Mouse (Mus musculus) CH12.LX (cell line): ENCODE data around the gene Stau1. TPM values are rescaled to one million over a fixed set of nuclear protein-coding genes. Genes with fewer than 3 reads are reported as not detected.
A peak's percentile ranks its signal among the peaks of the same experiment; 100 is the strongest.

ENCODE experiments used
- DNase-seq: peaks from one replicate; pipeline ENCODE4 v3.0.0-alpha.2; 2013; ENCODE audit errors: extremely low read depth
- H3K27ac ChIP-seq: 2 replicates; pipeline ENCODE4 v1.5.1; 2012; ENCODE audit warnings: low read depth, mild to moderate bottlenecking, control low read depth, moderate library complexity; ENCODE audit not compliant: insufficient read depth
- H3K27me3 ChIP-seq: replicated peaks from 2 replicates; pipeline ENCODE3; 2012; ENCODE audit warnings: inconsistent platforms
- H3K36me3 ChIP-seq, 2 experiments: replicated peaks in 1 of 2; 2 replicates each; pipeline versions ENCODE3 to v1.6.1; 2012; ENCODE audit warnings: inconsistent platforms in 1 of 2, low read length in 1 of 2, mild to moderate bottlenecking in 1 of 2, mixed read lengths in 1 of 2, moderate library complexity in 1 of 2; ENCODE audit not compliant: control insufficient read depth in 1 of 2, insufficient read depth in 1 of 2
- H3K4me1 ChIP-seq, 2 experiments: 2 replicates each; pipeline ENCODE4 v1.6.1; 2012; ENCODE audit warnings: inconsistent platforms in 1 of 2, moderate library complexity in 1 of 2; ENCODE audit not compliant: insufficient read depth in 2 of 2, control insufficient read depth in 1 of 2
- H3K4me2 ChIP-seq: 2 replicates; pipeline ENCODE4 v1.6.1; 2012; ENCODE audit warnings: low read depth, mild to moderate bottlenecking, control low read depth; ENCODE audit not compliant: poor library complexity, insufficient read depth, severe bottlenecking
- H3K4me3 ChIP-seq, 3 experiments: fragments of 150-350 bp in 1 of 3; sonication (generic) in 1 of 3; replicated peaks in 1 of 3; 2 replicates each; pipeline versions ENCODE3 to v1.5.1; 2011 to 2012; ENCODE audit warnings: low read depth in 2 of 3, low read length in 2 of 3, mild to moderate bottlenecking in 2 of 3, moderate library complexity in 2 of 3, control low read depth in 1 of 3, improper control_type of control experiment in 1 of 3, inconsistent platforms in 1 of 3, mixed read lengths in 1 of 3; ENCODE audit not compliant: poor library complexity in 1 of 3
- H3K79me2 ChIP-seq: replicated peaks from 2 replicates; pipeline ENCODE4 v1.6.1; 2012; ENCODE audit warnings: mild to moderate bottlenecking, moderate library complexity; ENCODE audit not compliant: control insufficient read depth, poor library complexity, insufficient read depth, severe bottlenecking; ENCODE audit errors: extremely low read depth
- H3K9ac ChIP-seq: 2 replicates; pipeline ENCODE4 v1.6.1; 2012; ENCODE audit warnings: low read depth, mild to moderate bottlenecking, control low read depth, moderate library complexity; ENCODE audit not compliant: insufficient read depth
- H3K9me3 ChIP-seq: replicated peaks from 2 replicates; pipeline ENCODE3; 2012; ENCODE audit warnings: low read length, inconsistent platforms, mixed read lengths
- CHD2 ChIP-seq: IDR thresholded peaks from 2 replicates; pipeline ENCODE4 v1.6.1; 2011; ENCODE audit warnings: low read length, improper control_type of control experiment
- CTCF ChIP-seq, 2 experiments: IDR thresholded peaks in 1 of 2; conservative IDR thresholded peaks in 1 of 2; 2 replicates each; pipeline ENCODE4 v1.5.1; 2011 to 2012; ENCODE audit warnings: low read depth in 2 of 2, low read length in 2 of 2, improper control_type of control experiment in 1 of 2, inconsistent platforms in 1 of 2, mild to moderate bottlenecking in 1 of 2, moderate library complexity in 1 of 2
- E2F4 ChIP-seq: IDR thresholded peaks from 2 replicates; pipeline ENCODE4 v1.6.1; 2011; ENCODE audit warnings: low read depth, low read length, improper control_type of control experiment; ENCODE audit not compliant: insufficient replicate concordance
- ELF1 ChIP-seq: IDR thresholded peaks from 2 replicates; pipeline ENCODE4 v1.6.1; 2014; ENCODE audit warnings: low read depth, mild to moderate bottlenecking, inconsistent platforms, low read length, improper control_type of control experiment
- EP300 ChIP-seq: IDR thresholded peaks from 2 replicates; pipeline ENCODE4 v1.6.1; 2011; ENCODE audit warnings: low read length, improper control_type of control experiment
- ETS1 ChIP-seq: conservative IDR thresholded peaks from 2 replicates; pipeline ENCODE4 v1.6.1; 2012; ENCODE audit warnings: low read depth, mild to moderate bottlenecking, inconsistent platforms, low read length, improper control_type of control experiment, moderate library complexity
- HCFC1 ChIP-seq: IDR thresholded peaks from 2 replicates; pipeline ENCODE4 v1.6.1; 2012; ENCODE audit warnings: low read depth, mild to moderate bottlenecking, inconsistent platforms, low read length, improper control_type of control experiment
- IRF4 ChIP-seq: IDR thresholded peaks from 2 replicates; pipeline ENCODE4 v1.6.1; 2014; ENCODE audit warnings: low read depth, mild to moderate bottlenecking, inconsistent platforms, low read length, improper control_type of control experiment
- JUN ChIP-seq: IDR thresholded peaks from 2 replicates; pipeline ENCODE4 v1.6.1; 2011; ENCODE audit warnings: low read depth, mild to moderate bottlenecking, low read length, improper control_type of control experiment, moderate library complexity; ENCODE audit not compliant: insufficient read depth
- JUND ChIP-seq: conservative IDR thresholded peaks from 2 replicates; pipeline ENCODE4 v1.6.1; 2011; ENCODE audit warnings: low read depth, low read length, improper control_type of control experiment
- KAT2A ChIP-seq: IDR thresholded peaks from 2 replicates; pipeline ENCODE4 v1.6.1; 2012; ENCODE audit warnings: low read length, improper control_type of control experiment, inconsistent platforms; ENCODE audit not compliant: insufficient replicate concordance
- MAX ChIP-seq: IDR thresholded peaks from 2 replicates; pipeline ENCODE4 v1.6.1; 2011; ENCODE audit warnings: low read length, improper control_type of control experiment
- MAZ ChIP-seq: IDR thresholded peaks from 2 replicates; pipeline ENCODE4 v1.6.1; 2012; ENCODE audit warnings: low read depth, mild to moderate bottlenecking, inconsistent platforms, low read length, improper control_type of control experiment, moderate library complexity
- MYC ChIP-seq: IDR thresholded peaks from 2 replicates; pipeline ENCODE4 v1.6.1; 2011; ENCODE audit warnings: low read depth, mild to moderate bottlenecking, improper control_type of control experiment, low read length
- NELFE ChIP-seq: IDR thresholded peaks from 2 replicates; pipeline ENCODE4 v1.6.1; 2011; ENCODE audit warnings: low read depth, low read length, improper control_type of control experiment
- NRF1 ChIP-seq: IDR thresholded peaks from 2 replicates; pipeline ENCODE4 v1.6.1; 2014; ENCODE audit warnings: low read depth, mild to moderate bottlenecking, inconsistent platforms, low read length, improper control_type of control experiment, moderate library complexity
- PAX5 ChIP-seq: IDR thresholded peaks from 2 replicates; pipeline ENCODE4 v1.6.1; 2012; ENCODE audit warnings: low read length, inconsistent platforms, mixed read lengths
- POLR2A ChIP-seq: IDR thresholded peaks from 2 replicates; pipeline ENCODE4 v1.6.1; 2011; ENCODE audit warnings: low read depth, mild to moderate bottlenecking, improper control_type of control experiment, low read length
- POLR2AphosphoS2 ChIP-seq: IDR thresholded peaks from 2 replicates; pipeline ENCODE4 v1.6.1; 2011; ENCODE audit warnings: low read depth, low read length, improper control_type of control experiment
- RAD21 ChIP-seq: IDR thresholded peaks from 2 replicates; pipeline ENCODE4 v1.6.1; 2011; ENCODE audit warnings: low read depth, mild to moderate bottlenecking, low read length, improper control_type of control experiment, moderate library complexity
- SIN3A ChIP-seq: IDR thresholded peaks from 2 replicates; pipeline ENCODE4 v1.6.1; 2012; ENCODE audit warnings: low read length, improper control_type of control experiment, inconsistent platforms
- SMC3 ChIP-seq: IDR thresholded peaks from 2 replicates; pipeline ENCODE4 v1.6.1; 2011; ENCODE audit warnings: low read depth, low read length, improper control_type of control experiment
- UBTF ChIP-seq: IDR thresholded peaks from 2 replicates; pipeline ENCODE4 v1.6.1; 2012; ENCODE audit warnings: low read depth, mild to moderate bottlenecking, inconsistent platforms, low read length, improper control_type of control experiment, moderate library complexity
- ZC3H11A ChIP-seq: IDR thresholded peaks from 2 replicates; pipeline ENCODE4 v1.6.1; 2012; ENCODE audit warnings: low read depth, mild to moderate bottlenecking, inconsistent platforms, low read length, improper control_type of control experiment
- ZKSCAN1 ChIP-seq: IDR thresholded peaks from 2 replicates; pipeline ENCODE4 v1.6.1; 2012; ENCODE audit warnings: low read depth, inconsistent platforms, low read length, improper control_type of control experiment, borderline replicate concordance
- ZMIZ1 ChIP-seq: IDR thresholded peaks from 2 replicates; pipeline ENCODE4 v1.6.1; 2012; ENCODE audit warnings: low read depth, mild to moderate bottlenecking, inconsistent platforms, low read length, improper control_type of control experiment
- dilution Hi-C: fragments of 300-500 bp; cut with MboI; formaldehyde crosslinking; loops from 2 replicates; pipeline ENCODE4 v1.14.3; 2020; ENCODE audit warnings: low sequenced_read_pairs; ENCODE audit not compliant: extremely low pct_unique_long_range_greater_than_20kb, extremely low pct_ligation_motif_present
- in situ Hi-C: fragments of 300-500 bp; cut with MboI; formaldehyde crosslinking; loops from 3 replicates; pipeline ENCODE4 v1.14.3; 2019; ENCODE audit warnings: low sequenced_read_pairs, low pct_ligation_motif_present, low pct_unique_long_range_greater_than_20kb, mixed read lengths
- polyA plus RNA-seq: library from polyadenylated mRNA; unstranded; fragments of >175 nt; gene quantifications from 2 replicates; pipeline ENCODE4 v1.2.1, GENCODE M21; 2012; ENCODE audit warnings: low read depth; ENCODE audit not compliant: insufficient read length
- total RNA-seq, 2 experiments: library from RNA; depleted of rRNA; stranded (reverse); fragments of 300-350 nt in 1 of 2; fragments of >200 nt in 1 of 2; gene quantifications; 2 replicates each; pipeline ENCODE4 v1.2.3; 2012 to 2014

Stau1 gene
- total and polyA plus RNA-seq, 3 experiments: 8.0 to 36.2 (median 10.3) TPM

- TF ChIP-seq ETS1 (peak; percentile 53), MYC (peak; percentile 55), CTCF (conservative IDR thresholded peaks at IDR 0.05 in 1 of 2, IDR thresholded peaks at IDR 0.05 in 1 of 2; ENCODE audit: low read depth in 2 of 2, low read length in 2 of 2) (no peak), ELF1 (peak; percentile 38; the same call in 1 of the 2 replicates), UBTF (peak; percentile 90), SIN3A (peak; percentile 77), NELFE (peak; percentile 97), ZKSCAN1 (no peak), IRF4 (peak; percentile 16; the same call in 1 of the 2 replicates), KAT2A (0 out of 2 replicates have a peak, but pooled peaks have one; percentile 29)
These were observed 90.2 kb downstream of the Stau1 start, which contains the start of gene Cse1l (continued) for GRCm38 (mm10) chr2:166905711-166906522.

DNA sequence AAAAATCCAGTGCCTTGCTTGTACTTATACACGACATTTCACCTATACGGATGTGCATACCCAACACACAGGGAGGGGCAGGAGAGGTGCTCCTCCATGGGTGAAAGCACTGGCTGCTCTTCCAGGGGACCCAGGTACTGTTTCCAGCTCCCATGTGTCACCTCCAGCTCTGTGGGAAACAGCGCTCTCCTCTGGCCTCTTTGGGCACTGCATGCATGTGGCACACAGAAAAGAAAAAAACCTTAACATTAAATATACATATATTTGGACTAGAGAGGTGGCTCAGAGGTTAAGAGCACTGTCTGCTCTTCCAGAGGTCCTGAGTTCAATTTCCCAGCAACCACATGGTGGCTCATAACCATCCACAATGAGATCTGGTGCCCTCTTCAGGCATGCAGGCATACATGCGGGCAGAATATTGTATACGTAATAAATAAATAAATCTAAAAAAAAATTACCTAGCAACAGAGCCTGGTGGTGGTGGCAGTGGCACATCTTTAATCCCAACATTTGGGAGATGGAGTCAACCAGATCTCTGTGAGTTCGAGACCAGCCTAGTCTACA lies 92.3 kb downstream of the Stau1 start:
- dilution Hi-C loops (no loop called here), in situ Hi-C loops (no loop called here)
- no peak for TF ChIP-seq NRF1
- peak in 1 of 2 experiments; percentile 37; a peak in 2 of 4 replicates for TF ChIP-seq CTCF (conservative IDR thresholded peaks at IDR 0.05 in 1 of 2, IDR thresholded peaks at IDR 0.05 in 1 of 2; ENCODE audit: low read depth in 2 of 2, low read length in 2 of 2)
- no peak for TF ChIP-seq JUN
- TF ChIP-seq UBTF: no peak
- Histone ChIP-seq H3K4me3 (no peak overlapping the region), H3K27me3 (no peaks in the 10 kb centered on the region), H3K27ac (no peak overlapping the region), H3K9ac (no peak overlapping the region), H3K4me1 (peaks cover 3 to 25% of the 10 kb centered on the region in 2 experiments; a peak in 3 of 4 replicates), H3K79me2 (peaks cover 24% of the 10 kb centered on the region), H3K9me3 (peaks cover 5% of the 10 kb centered on the region), H3K4me2 (no peak overlapping the region), H3K36me3 (peaks cover 0 to 4% of the 10 kb centered on the region in 2 experiments)
- DNase-seq: no peak

DNA sequence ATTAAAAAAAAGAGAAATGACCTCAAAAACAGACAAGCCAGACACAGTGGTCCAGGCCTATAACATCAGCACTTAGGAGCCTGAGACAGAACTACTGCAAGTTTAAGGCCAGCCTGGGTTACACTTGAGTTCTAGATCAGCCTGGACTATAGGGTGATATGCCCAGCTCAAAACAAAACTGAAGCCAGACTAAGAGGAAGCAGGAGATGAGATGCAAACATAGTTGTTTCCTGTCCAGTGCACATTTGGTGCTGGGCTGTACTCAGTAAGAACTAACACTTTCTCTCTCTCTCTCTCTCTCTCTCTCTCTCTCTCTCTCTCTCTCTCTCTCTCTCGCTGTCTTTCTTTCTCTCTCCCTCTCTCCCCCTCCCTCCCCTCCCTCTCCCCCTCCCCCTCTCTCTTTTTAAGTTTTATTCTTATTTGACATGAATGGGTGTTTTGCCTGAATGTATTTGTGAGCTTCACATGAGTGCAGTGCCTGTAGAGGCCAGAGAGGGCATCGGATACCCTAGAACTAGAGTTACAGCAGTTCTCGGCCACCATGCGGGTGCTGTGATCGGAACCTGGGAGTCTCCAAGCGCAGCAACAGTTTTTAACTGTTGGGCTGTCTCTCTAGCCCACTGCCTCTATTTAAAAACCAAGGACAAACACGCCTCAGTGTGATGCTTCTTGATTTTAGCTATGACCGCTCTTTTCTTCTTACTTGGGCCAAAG lies 95.2 kb downstream of the Stau1 start:
- H3K4me2 ChIP-seq: no peak overlapping the region
- in situ Hi-C loops: no loop called here
- H3K27me3 ChIP-seq: no peaks in the 10 kb centered on the region
- peaks cover 5% of the 10 kb centered on the region for H3K9me3 ChIP-seq
- peaks cover 2 to 23% of the 10 kb centered on the region in 2 experiments; a peak in 2 of 4 replicates for H3K4me1 ChIP-seq
- dilution Hi-C loops: no loop called here
- no peaks in the 10 kb centered on the region for H3K79me2 ChIP-seq
- peaks cover 0 to 13% of the 10 kb centered on the region in 2 experiments for H3K36me3 ChIP-seq
- no peak overlapping the region for H3K4me3 ChIP-seq
- H3K27ac ChIP-seq: no peak overlapping the region
- H3K9ac ChIP-seq: no peak overlapping the region
- DNase-seq: peak; percentile 55
- TF ChIP-seq MAX: no peak
- no peak for TF ChIP-seq CHD2
- TF ChIP-seq POLR2AphosphoS2: no peak
- TF ChIP-seq EP300: peak; percentile 73
- no peak for TF ChIP-seq ZC3H11A
- TF ChIP-seq HCFC1: no peak
- TF ChIP-seq ZMIZ1: no peak
- no peak for TF ChIP-seq NELFE
- TF ChIP-seq UBTF: no peak
- TF ChIP-seq MAZ: no peak
- TF ChIP-seq RAD21: no peak
- TF ChIP-seq SMC3: no peak
- TF ChIP-seq E2F4: no peak
- TF ChIP-seq POLR2A: no peak
- peak; percentile 84 for TF ChIP-seq IRF4
- TF ChIP-seq PAX5: no peak
- TF ChIP-seq JUND: peak; percentile 75
- peak in 1 of 2 experiments; percentile 27; a peak in 1 of 4 replicates for TF ChIP-seq CTCF (conservative IDR thresholded peaks at IDR 0.05 in 1 of 2, IDR thresholded peaks at IDR 0.05 in 1 of 2; ENCODE audit: low read depth in 2 of 2, low read length in 2 of 2)
